Mouse (Mus musculus) G1E (cell line): ENCODE measurements around the gene Fam193b. TPM values are rescaled to one million over a fixed set of nuclear protein-coding genes. Genes with fewer than 3 reads are reported as not detected.
A peak's percentile ranks its signal among the peaks of the same experiment; 100 is the strongest.

Source experiments
- ATAC-seq: 2 replicates; pipeline ENCODE4 v1.8.0; 2016; ENCODE audit warnings: mild to moderate bottlenecking; ENCODE audit not compliant: insufficient number of reproducible peaks, poor library complexity, low FRiP score, severe bottlenecking; ENCODE audit errors: extremely low read depth
- DNase-seq: peaks from one replicate; pipeline ENCODE4 v3.0.0; 2012; ENCODE audit warnings: low spot score
- H3K27me3 ChIP-seq: 2 replicates; pipeline ENCODE4 v1.6.1; 2012; ENCODE audit warnings: mild to moderate bottlenecking, low read length, inconsistent platforms; ENCODE audit not compliant: insufficient read depth
- H3K36me3 ChIP-seq: replicated peaks from 2 replicates; pipeline ENCODE3; 2012; ENCODE audit warnings: mild to moderate bottlenecking, inconsistent platforms
- H3K4me1 ChIP-seq: 2 replicates; pipeline ENCODE4 v1.6.1; 2012; ENCODE audit warnings: low read depth, low read length, inconsistent platforms, mixed read lengths; ENCODE audit not compliant: insufficient read depth
- H3K4me3 ChIP-seq: 2 replicates; pipeline ENCODE4 v1.5.1; 2012; ENCODE audit warnings: low read depth, mild to moderate bottlenecking, inconsistent platforms, low read length, moderate library complexity, mixed read lengths
- H3K9me3 ChIP-seq: replicated peaks from 2 replicates; pipeline ENCODE4 v1.6.1; 2012; ENCODE audit warnings: inconsistent platforms
- CTCF ChIP-seq: IDR thresholded peaks from 2 replicates; pipeline ENCODE4 v1.5.1; 2012; ENCODE audit warnings: low read depth, low read length, inconsistent platforms, mixed read lengths
- GATA1 ChIP-seq: IDR thresholded peaks from 2 replicates; pipeline ENCODE4 v1.6.1; 2012; ENCODE audit warnings: borderline replicate concordance, low read length, inconsistent platforms, mixed read lengths
- GATA2 ChIP-seq: IDR thresholded peaks from 2 replicates; pipeline ENCODE4 v1.6.1; 2012; ENCODE audit warnings: low read depth, low read length, inconsistent platforms, borderline replicate concordance
- POLR2AphosphoS5 ChIP-seq: IDR thresholded peaks from 2 replicates; pipeline ENCODE4 v1.6.1; 2012; ENCODE audit warnings: low read depth, low read length, inconsistent platforms; ENCODE audit not compliant: insufficient replicate concordance
- TAL1 ChIP-seq: conservative IDR thresholded peaks from 2 replicates; pipeline ENCODE4 v1.6.1; 2012; ENCODE audit warnings: low read depth, low read length, inconsistent platforms, mixed read lengths
- polyA plus RNA-seq: library from polyadenylated mRNA; stranded (reverse); fragments of >175 nt; gene quantifications from 2 replicates; pipeline ENCODE4 v1.2.3, GENCODE M21; 2012
- total RNA-seq, 2 experiments: library from RNA; stranded (forward) in 1 of 2; stranded (reverse) in 1 of 2; fragments of 200-1000 nt in 1 of 2; fragments of >200 nt in 1 of 2; fragmentation: Nextera tagmentation in 1 of 2; gene quantifications; 2 replicates each; pipeline ENCODE4 v1.2.3; 2014 to 2017

Fam193b gene
- 54.4 and 65.4 TPM in 2 replicates for total RNA-seq (2014; fragmentation: Nextera tagmentation)
- 23.3 and 25.8 TPM in 2 replicates for total RNA-seq (2017)
- polyA plus RNA-seq, result 57.3 and 68.0 TPM in 2 replicates

DNA sequence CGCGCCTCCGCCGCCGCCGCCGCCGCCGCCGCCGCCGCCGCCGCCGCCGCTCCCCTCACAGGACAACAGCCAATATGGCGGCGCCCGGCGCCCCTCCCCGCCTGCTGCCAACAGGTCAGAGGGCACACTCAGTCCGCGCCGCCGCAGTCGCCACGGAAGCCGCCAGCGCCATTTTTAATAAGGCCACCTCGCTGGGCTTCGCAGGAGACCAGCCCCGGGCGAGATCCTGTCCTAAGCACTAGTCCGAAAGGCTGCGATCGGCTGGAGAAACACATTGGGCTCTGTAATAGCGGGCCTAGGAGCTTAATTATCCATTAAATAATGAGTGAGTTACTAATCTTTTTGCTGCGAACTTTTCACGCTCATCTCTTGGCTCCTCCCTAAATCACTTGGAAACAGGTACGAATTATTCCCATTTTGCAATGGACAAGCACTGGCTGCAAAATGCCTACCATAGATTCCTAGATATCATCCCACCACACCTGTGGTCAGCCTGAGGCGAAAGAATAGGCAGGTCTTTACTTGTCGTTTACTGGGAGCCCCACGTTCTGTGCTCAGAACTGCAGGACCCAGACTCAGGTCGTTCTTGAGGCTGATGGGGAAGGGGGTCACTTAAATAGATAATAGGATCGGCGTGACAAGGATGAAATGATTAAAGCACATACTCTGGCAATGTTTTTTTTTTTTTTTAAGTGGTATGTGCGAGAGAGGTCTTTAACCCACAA is at the start of gene Fam193b:
Gene Fam193b, minus strand, starts transcription at position 94 of the 725 bp plus-strand sequence.
- peak; percentile 87 for DNase-seq
- peak; percentile 69 for ATAC-seq
- Histone ChIP-seq H3K9me3 (peaks cover 3% of the 10 kb centered on the region; the same call in 1 of the 2 replicates), H3K4me3 (peak within 1 kb of the TSS; percentile 93), H3K4me1 (peaks cover 25% of the 10 kb centered on the region), H3K36me3 (peaks cover 31% of the 10 kb centered on the region), H3K27me3 (no peaks in the 10 kb centered on the region)
- TF ChIP-seq TAL1 (no peak), GATA1 (no peak), POLR2AphosphoS5 (no peak), CTCF (no peak), GATA2 (no peak)

- peaks cover 9% of the 10 kb centered on the region for H3K36me3 ChIP-seq
- DNase-seq (no peak), ATAC-seq (no peak)
Observed at GRCm38 (mm10) chr13:55620275-55620674, 49.4 kb upstream of the Fam193b start.

DNA sequence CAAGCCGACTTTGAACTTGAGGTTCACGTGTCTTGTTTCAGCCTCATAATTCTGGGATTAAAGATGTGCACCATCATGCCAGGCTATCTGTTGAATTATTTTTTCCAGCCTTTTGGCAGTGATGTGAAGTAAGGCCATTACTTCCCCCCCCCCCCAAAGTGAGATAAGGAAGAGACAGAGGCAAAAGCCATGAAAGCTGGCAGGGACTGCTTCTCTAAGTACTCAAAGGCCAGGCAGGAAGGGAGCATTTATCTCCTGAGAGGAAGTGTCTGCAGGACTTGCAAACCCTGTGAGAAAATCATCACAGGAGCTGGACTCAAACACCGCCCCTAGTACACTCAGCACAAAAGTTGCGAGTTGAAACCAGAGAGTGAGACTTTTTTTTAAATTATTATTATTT is 48.4 kb upstream of the Fam193b start:
- Histone ChIP-seq H3K4me3 (no peak overlapping the region), H3K9me3 (no peaks in the 10 kb centered on the region), H3K4me1 (peaks cover 17% of the 10 kb centered on the region), H3K27me3 (no peaks in the 10 kb centered on the region), H3K36me3 (peaks cover 8% of the 10 kb centered on the region)
- no peak for TF ChIP-seq POLR2AphosphoS5
- no peak for TF ChIP-seq CTCF
- no peak for TF ChIP-seq GATA1
- no peak for TF ChIP-seq GATA2
- TF ChIP-seq TAL1, result no peak
- DNase-seq, result no peak
- no peak for ATAC-seq

More at GRCm38 (mm10) chr13:55620275-55620674, 49.4 kb upstream of the Fam193b start:
- H3K4me1 ChIP-seq, result peaks cover 23% of the 10 kb centered on the region
- TF ChIP-seq POLR2AphosphoS5, result no peak
- TF ChIP-seq CTCF, result no peak
- TF ChIP-seq TAL1, result no peak
- no peak for TF ChIP-seq GATA2
- no peak for TF ChIP-seq GATA1
- H3K9me3 ChIP-seq, result no peaks in the 10 kb centered on the region
- no peak overlapping the region for H3K4me3 ChIP-seq
- H3K27me3 ChIP-seq, result no peaks in the 10 kb centered on the region

DNA sequence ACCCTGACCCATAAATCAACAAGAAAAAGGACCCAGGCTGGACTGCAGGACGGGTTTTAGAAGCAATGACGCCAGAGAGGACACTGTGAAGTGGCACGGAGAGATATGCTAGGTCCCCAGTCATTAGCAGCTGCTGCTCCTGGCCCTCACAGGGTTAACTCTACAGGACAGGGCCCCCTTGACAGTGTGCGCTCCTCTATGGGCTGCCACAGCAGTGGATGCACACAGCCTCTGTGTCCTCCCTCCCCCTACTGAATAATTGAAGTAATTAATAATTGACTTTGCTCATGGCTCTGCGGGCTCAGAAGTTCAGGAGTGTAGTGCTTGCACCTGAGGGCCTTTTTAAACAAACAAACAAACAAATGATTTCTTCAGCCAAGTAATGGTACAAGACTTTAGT is 42.6 kb upstream of the Fam193b start:
- ATAC-seq, result no peak
- Histone ChIP-seq H3K4me1 (no peaks in the 10 kb centered on the region), H3K27me3 (no peaks in the 10 kb centered on the region), H3K4me3 (no peak overlapping the region), H3K9me3 (no peaks in the 10 kb centered on the region), H3K36me3 (peaks cover 59% of the 10 kb centered on the region)
- TF ChIP-seq GATA2 (no peak), POLR2AphosphoS5 (no peak), GATA1 (no peak), CTCF (no peak), TAL1 (no peak)
- no peak for DNase-seq

DNA sequence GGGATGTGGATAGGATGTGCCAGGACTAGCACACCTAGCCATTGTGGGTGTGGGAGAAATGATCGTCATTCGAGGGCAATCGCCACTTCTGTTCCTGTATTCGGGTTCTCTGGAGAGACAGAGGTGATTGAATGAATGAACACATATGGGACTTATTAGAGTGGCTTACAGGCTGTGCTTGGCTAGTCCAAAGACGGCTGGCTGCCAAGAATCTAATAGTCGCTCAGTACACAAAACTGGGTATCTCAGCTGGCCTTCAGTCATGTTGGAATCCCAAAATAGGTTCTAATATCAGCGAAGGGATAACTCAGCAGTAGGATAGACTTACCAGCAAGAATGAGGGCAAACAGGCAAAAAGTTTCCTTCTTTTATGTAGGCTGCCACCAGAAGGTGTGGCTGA is 41.1 kb upstream of the Fam193b start:
- no peaks in the 10 kb centered on the region for H3K27me3 ChIP-seq
- peaks cover 74% of the 10 kb centered on the region for H3K36me3 ChIP-seq
- ATAC-seq (no peak), DNase-seq (no peak)
- no peaks in the 10 kb centered on the region for H3K9me3 ChIP-seq
- H3K4me1 ChIP-seq, result peaks cover 6% of the 10 kb centered on the region
- TF ChIP-seq GATA1 (no peak), TAL1 (no peak), CTCF (no peak), GATA2 (no peak), POLR2AphosphoS5 (no peak)
- no peak overlapping the region for H3K4me3 ChIP-seq

DNA sequence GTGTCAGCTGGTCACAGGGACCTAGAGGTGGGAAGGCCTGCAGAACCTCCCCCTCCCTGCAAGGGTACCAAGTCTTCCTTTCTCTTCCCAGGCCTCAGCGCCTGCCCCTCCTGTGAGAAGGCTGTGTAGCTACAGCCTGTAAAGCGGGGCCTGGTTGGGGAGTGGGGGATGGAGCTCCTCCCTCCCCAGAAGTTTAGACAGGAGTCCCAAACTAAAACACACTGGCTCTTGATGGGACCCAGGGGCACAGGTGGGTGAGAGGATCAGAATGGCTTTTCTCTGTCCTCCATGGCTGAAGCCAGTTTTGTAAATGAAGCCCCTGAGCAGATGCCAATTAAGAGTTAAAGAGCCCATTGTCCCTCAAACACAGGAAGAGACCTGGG is 36.7 kb upstream of the Fam193b start:
- H3K4me1 ChIP-seq, result peaks cover 15% of the 10 kb centered on the region
- DNase-seq, result no peak
- H3K36me3 ChIP-seq, result peaks cover 94% of the 10 kb centered on the region
- no peaks in the 10 kb centered on the region for H3K9me3 ChIP-seq
- no peak for ATAC-seq
- no peaks in the 10 kb centered on the region for H3K27me3 ChIP-seq
- H3K4me3 ChIP-seq, result no peak overlapping the region; the same call in 1 of the 2 replicates
- TF ChIP-seq GATA2, result no peak
- no peak for TF ChIP-seq CTCF
- no peak for TF ChIP-seq POLR2AphosphoS5
- TF ChIP-seq TAL1, result no peak
- no peak for TF ChIP-seq GATA1
